Mouse (Mus musculus) C2C12 (cell line): ENCODE measurements around the gene Capsl.

Experiments used
- CTCF ChIP-seq: IDR thresholded peaks from one replicate; pipeline ENCODE4 v1.5.1; 2011; ENCODE audit not compliant: control insufficient read depth, insufficient read depth, insufficient read length
- MAX ChIP-seq: IDR thresholded peaks from one replicate; pipeline ENCODE4 v1.6.1; 2011; ENCODE audit warnings: mild to moderate bottlenecking, control low read depth
- MYOG ChIP-seq: IDR thresholded peaks from one replicate; pipeline ENCODE4 v1.6.1; 2011; ENCODE audit not compliant: control insufficient read depth, insufficient read length; ENCODE audit errors: extremely low read depth

- TF ChIP-seq CTCF = no peak
- TF ChIP-seq MAX = no peak
- TF ChIP-seq MYOG = no peak
Observed at GRCm38 (mm10) chr15:9427849-9428248, 8.0 kb upstream of the Capsl start.
